Mouse (Mus musculus): ENCODE results near the gene Tamm41. TPM values are rescaled to one million over a fixed set of nuclear protein-coding genes. Genes with fewer than 3 reads are reported as not detected.

The Tamm41 gene
- total and polyA plus RNA-seq, 2 experiments from 2014 or later: 23.9 to 30.5 TPM

- no peak overlapping the region for H3K4me2 ChIP-seq (ENCODE audit: low read depth, low read length)
- no peak for ATAC-seq (ENCODE audit: insufficient read depth, low read depth)
- no peak for DNase-seq (ENCODE audit: low spot score)
- no peaks in the 10 kb centered on the region for H3K4me1 ChIP-seq (ENCODE audit: control insufficient read depth, insufficient read depth)
- H3K36me3 ChIP-seq (replicated peaks; ENCODE audit: control insufficient read depth, insufficient read depth, low read length): no peaks in the 10 kb centered on the region
- no peak overlapping the region for H3K27ac ChIP-seq (ENCODE audit: low read depth)
- no peak overlapping the region for H3K4me3 ChIP-seq (ENCODE audit: low read depth, low read length)
- H3K9ac ChIP-seq (replicated peaks; ENCODE audit: low read depth, low read length): no peak overlapping the region
- no peak for TF ChIP-seq CTCF (IDR thresholded peaks at IDR 0.05; ENCODE audit: low read depth)
- TF ChIP-seq EP300 (IDR thresholded peaks at IDR 0.05; ENCODE audit: low read depth): no peak
- no peaks in the 10 kb centered on the region for H3K9me3 ChIP-seq (replicated peaks; ENCODE audit: control insufficient read depth, low read length)
- 71% methylated on average over 14 of the region's 14 CpGs for WGBS
- no peaks in the 10 kb centered on the region for H3K27me3 ChIP-seq (ENCODE audit: control insufficient read depth, insufficient read depth, low read length)
These were observed 6.2 kb upstream of the Tamm41 start for GRCm38 (mm10) chr6:115043657-115044500.

DNA sequence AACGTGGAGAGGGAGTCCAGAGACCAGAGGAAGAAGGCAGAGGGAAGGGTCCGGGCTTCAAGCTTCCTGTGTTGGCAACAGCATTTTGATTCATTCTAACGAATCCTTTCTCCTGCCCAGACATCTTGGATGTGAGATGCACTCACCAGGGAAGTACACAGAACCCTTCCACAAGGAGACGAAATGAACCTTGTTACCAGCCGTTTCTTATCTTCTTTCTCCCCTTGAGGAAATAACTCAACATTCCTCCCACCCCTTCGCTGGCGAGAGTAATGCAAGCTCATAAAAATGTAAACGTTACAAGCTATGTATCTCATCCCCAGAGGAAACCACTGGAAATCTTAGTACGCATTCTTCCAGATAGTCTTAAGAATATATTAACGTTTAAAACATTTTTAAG, 4.9 kb upstream of the Tamm41 start:
- H3K27ac ChIP-seq (ENCODE audit: low read depth): no peak overlapping the region
- no peaks in the 10 kb centered on the region for H3K4me1 ChIP-seq (ENCODE audit: control insufficient read depth, insufficient read depth)
- H3K4me3 ChIP-seq (ENCODE audit: low read depth, low read length): no peak overlapping the region
- TF ChIP-seq CTCF (IDR thresholded peaks at IDR 0.05; ENCODE audit: low read depth) (no peak), EP300 (IDR thresholded peaks at IDR 0.05; ENCODE audit: low read depth) (no peak)
- no peaks in the 10 kb centered on the region for H3K9me3 ChIP-seq (replicated peaks; ENCODE audit: control insufficient read depth, low read length)
- no peaks in the 10 kb centered on the region for H3K36me3 ChIP-seq (replicated peaks; ENCODE audit: control insufficient read depth, insufficient read depth, low read length)
- DNase-seq (ENCODE audit: low spot score) (no peak), ATAC-seq (ENCODE audit: insufficient read depth, low read depth) (no peak)
- WGBS: 22% methylated on average over 10 of the region's 10 CpGs
- H3K27me3 ChIP-seq (ENCODE audit: control insufficient read depth, insufficient read depth, low read length): no peaks in the 10 kb centered on the region
- no peak overlapping the region for H3K9ac ChIP-seq (replicated peaks; ENCODE audit: low read depth, low read length)
- H3K4me2 ChIP-seq (ENCODE audit: low read depth, low read length): no peak overlapping the region

- TF ChIP-seq EP300 (IDR thresholded peaks at IDR 0.05; ENCODE audit: low read depth) (no peak), CTCF (IDR thresholded peaks at IDR 0.05; ENCODE audit: low read depth) (no peak)
- Histone ChIP-seq H3K27ac (ENCODE audit: low read depth) (no peak overlapping the region), H3K36me3 (replicated peaks; ENCODE audit: control insufficient read depth, insufficient read depth, low read length) (peaks cover 45% of the 10 kb centered on the region), H3K9ac (replicated peaks; ENCODE audit: low read depth, low read length) (no peak overlapping the region), H3K4me2 (ENCODE audit: low read depth, low read length) (no peak overlapping the region), H3K4me1 (ENCODE audit: control insufficient read depth, insufficient read depth) (peaks cover 11% of the 10 kb centered on the region), H3K27me3 (ENCODE audit: control insufficient read depth, insufficient read depth, low read length) (no peaks in the 10 kb centered on the region), H3K9me3 (replicated peaks; ENCODE audit: control insufficient read depth, low read length) (no peaks in the 10 kb centered on the region), H3K4me3 (ENCODE audit: low read depth, low read length) (no peak overlapping the region)
- DNase-seq (ENCODE audit: low spot score) (no peak), ATAC-seq (ENCODE audit: insufficient read depth, low read depth) (no peak)
- 89% methylated on average over 5 of the region's 5 CpGs for WGBS
These were observed 4.2 kb downstream of the Tamm41 start for GRCm38 (mm10) chr6:115033441-115033840.

DNA sequence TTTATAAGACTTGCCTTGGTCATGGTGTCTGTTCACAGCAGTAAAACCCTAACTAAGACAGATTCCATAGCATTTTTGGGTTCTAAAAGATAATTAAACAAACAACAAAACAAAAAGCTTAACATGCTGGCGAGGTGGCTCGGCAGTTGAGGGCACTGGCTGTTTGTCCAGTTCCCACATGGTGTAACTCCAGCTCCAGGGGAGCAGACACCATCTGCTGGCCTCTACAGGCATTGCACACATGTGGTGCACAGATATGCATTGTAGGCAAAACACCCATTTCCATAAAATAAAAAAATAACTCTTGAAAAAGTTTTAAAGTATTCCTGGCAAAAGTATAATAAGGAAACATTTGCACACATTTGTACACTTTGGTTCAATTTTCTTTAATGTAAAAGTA, 7.6 kb downstream of the Tamm41 start:
- Histone ChIP-seq H3K27me3 (ENCODE audit: control insufficient read depth, insufficient read depth, low read length) (no peaks in the 10 kb centered on the region), H3K4me2 (ENCODE audit: low read depth, low read length) (no peak overlapping the region), H3K9ac (replicated peaks; ENCODE audit: low read depth, low read length) (no peak overlapping the region), H3K4me1 (ENCODE audit: control insufficient read depth, insufficient read depth) (no peaks in the 10 kb centered on the region), H3K4me3 (ENCODE audit: low read depth, low read length) (no peak overlapping the region), H3K9me3 (replicated peaks; ENCODE audit: control insufficient read depth, low read length) (no peaks in the 10 kb centered on the region), H3K36me3 (replicated peaks; ENCODE audit: control insufficient read depth, insufficient read depth, low read length) (peaks cover 48% of the 10 kb centered on the region), H3K27ac (ENCODE audit: low read depth) (no peak overlapping the region)
- DNase-seq (ENCODE audit: low spot score): no peak
- 82% methylated on average over 2 of the region's 2 CpGs for WGBS
- TF ChIP-seq EP300 (IDR thresholded peaks at IDR 0.05; ENCODE audit: low read depth) (no peak), CTCF (IDR thresholded peaks at IDR 0.05; ENCODE audit: low read depth) (peak; percentile 32)
- ATAC-seq (ENCODE audit: insufficient read depth, low read depth): no peak

DNA sequence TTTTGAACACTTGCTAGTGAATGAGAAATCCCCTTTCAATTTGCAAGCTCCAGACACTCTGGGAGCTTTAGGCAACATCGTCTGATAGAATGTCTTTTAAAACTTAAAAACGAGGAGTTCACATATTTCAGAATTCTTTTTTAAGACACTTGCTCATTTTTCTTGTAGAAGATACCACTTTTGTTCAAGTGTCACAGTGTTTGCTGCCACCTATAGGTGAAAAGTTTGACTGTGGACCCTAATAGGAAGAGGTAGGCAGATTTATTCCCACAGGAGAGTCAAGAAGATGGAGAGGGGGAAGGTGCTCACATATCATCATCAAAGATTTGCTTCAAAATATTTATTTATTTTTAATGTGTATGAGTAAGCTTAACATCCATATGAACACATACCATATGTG, 8.4 kb downstream of the Tamm41 start:
- TF ChIP-seq EP300 (IDR thresholded peaks at IDR 0.05; ENCODE audit: low read depth) (no peak), CTCF (IDR thresholded peaks at IDR 0.05; ENCODE audit: low read depth) (peak; percentile 47)
- Histone ChIP-seq H3K4me3 (ENCODE audit: low read depth, low read length) (no peak overlapping the region), H3K27me3 (ENCODE audit: control insufficient read depth, insufficient read depth, low read length) (no peaks in the 10 kb centered on the region), H3K9me3 (replicated peaks; ENCODE audit: control insufficient read depth, low read length) (no peaks in the 10 kb centered on the region), H3K27ac (ENCODE audit: low read depth) (no peak overlapping the region), H3K4me1 (ENCODE audit: control insufficient read depth, insufficient read depth) (no peaks in the 10 kb centered on the region), H3K4me2 (ENCODE audit: low read depth, low read length) (no peak overlapping the region), H3K36me3 (replicated peaks; ENCODE audit: control insufficient read depth, insufficient read depth, low read length) (peaks cover 51% of the 10 kb centered on the region), H3K9ac (replicated peaks; ENCODE audit: low read depth, low read length) (no peak overlapping the region)
- peak; percentile 10 for DNase-seq (ENCODE audit: low spot score)
- 61% methylated on average over 2 of the region's 2 CpGs for WGBS
- ATAC-seq (ENCODE audit: insufficient read depth, low read depth): no peak
